Mouse (Mus musculus): ENCODE measurements around the gene Otud4.

- no peak for TF ChIP-seq CTCF (conservative IDR thresholded peaks at IDR 0.05; ENCODE audit: insufficient read depth, insufficient read length, low read depth, low read length)
- TF ChIP-seq POLR2A (IDR thresholded peaks at IDR 0.05; ENCODE audit: low read depth, low read length), result no peak
These were observed 1.3 kb upstream of the Otud4 start for GRCm38 (mm10) chr8:79638001-79638706.

Measured in kidney, adult 2 months (tissue).